Mouse (Mus musculus) lung, postnatal 0 days (tissue): Measurements from ENCODE around the gene Fhit.

Experiments used
- CTCF ChIP-seq: IDR thresholded peaks from 2 replicates; pipeline ENCODE4 v1.5.1; 2016; ENCODE audit warnings: antibody characterized with exemption, mild to moderate bottlenecking
- EP300 ChIP-seq: IDR thresholded peaks from 2 replicates; pipeline ENCODE4 v1.6.1; 2016; ENCODE audit warnings: antibody characterized with exemption, mild to moderate bottlenecking, control low read depth

- no peak for TF ChIP-seq CTCF
- TF ChIP-seq EP300 = no peak
Observed at GRCm38 (mm10) chr14:9644216-9645166, 1517.3 kb downstream of the Fhit start.
